Mouse (Mus musculus): ENCODE data around the gene Foxe1. TPM values are rescaled to one million over a fixed set of nuclear protein-coding genes. Genes with fewer than 3 reads are reported as not detected.

The Foxe1 gene
- polyA plus RNA-seq, 1 experiment from 2014 or later, result not detected

GRCm38 (mm10) chr4:46345056-46345772 lies 1.8 kb downstream of the Foxe1 start:
- no peaks in the 10 kb centered on the region; the same call in 1 of the 2 replicates for H3K9me3 ChIP-seq (ENCODE audit: control insufficient read depth, low read length)
- ATAC-seq (ENCODE audit: low FRiP score), result no peak
- H3K9ac ChIP-seq (ENCODE audit: low read length), result no peak overlapping the region
- H3K27me3 ChIP-seq (ENCODE audit: control insufficient read depth, insufficient read depth, low read length), result peaks cover 99% of the 10 kb centered on the region
- WGBS, result 3% methylated on average over 67 of the region's 67 CpGs
- H3K4me1 ChIP-seq (ENCODE audit: control insufficient read depth, insufficient read depth, low read length), result peaks cover 5% of the 10 kb centered on the region
- no peaks in the 10 kb centered on the region for H3K36me3 ChIP-seq (ENCODE audit: control insufficient read depth, insufficient read depth, low read length)
- no peak overlapping the region for H3K27ac ChIP-seq (ENCODE audit: low read depth, low read length)
- peak overlapping the region; percentile 31; the same call in 1 of the 2 replicates for H3K4me2 ChIP-seq
- peak overlapping the region; percentile 31; the same call in 1 of the 2 replicates for H3K4me3 ChIP-seq (ENCODE audit: low read depth, low read length)
- DNase-seq (ENCODE audit: low spot score, missing footprints), result peak; percentile 96

GRCm38 (mm10) chr4:46345773-46346100 lies 2.3 kb downstream of the Foxe1 start:
- ATAC-seq (ENCODE audit: low FRiP score) (no peak), DNase-seq (ENCODE audit: low spot score, missing footprints) (peak; percentile 95)
- H3K4me3 ChIP-seq (ENCODE audit: low read depth, low read length), result no peak overlapping the region
- no peak overlapping the region for H3K27ac ChIP-seq (ENCODE audit: low read depth, low read length)
- H3K36me3 ChIP-seq (ENCODE audit: control insufficient read depth, insufficient read depth, low read length), result no peaks in the 10 kb centered on the region
- 18% methylated on average over 3 of the region's 3 CpGs for WGBS
- no peak overlapping the region for H3K4me2 ChIP-seq
- peaks cover 99% of the 10 kb centered on the region for H3K27me3 ChIP-seq (ENCODE audit: control insufficient read depth, insufficient read depth, low read length)
- peaks cover 5% of the 10 kb centered on the region for H3K4me1 ChIP-seq (ENCODE audit: control insufficient read depth, insufficient read depth, low read length)
- H3K9me3 ChIP-seq (ENCODE audit: control insufficient read depth, low read length), result no peaks in the 10 kb centered on the region; the same call in 1 of the 2 replicates
- H3K9ac ChIP-seq (ENCODE audit: low read length), result no peak overlapping the region

- no peak overlapping the region for H3K4me2 ChIP-seq
Observed at GRCm38 (mm10) chr4:46346221-46346620, 2.8 kb downstream of the Foxe1 start.

GRCm38 (mm10) chr4:46347141-46347540 lies 3.7 kb downstream of the Foxe1 start:
- ATAC-seq (ENCODE audit: low FRiP score) (no peak), DNase-seq (ENCODE audit: low spot score, missing footprints) (peak; percentile 93)
- Histone ChIP-seq H3K36me3 (ENCODE audit: control insufficient read depth, insufficient read depth, low read length) (no peaks in the 10 kb centered on the region), H3K27me3 (ENCODE audit: control insufficient read depth, insufficient read depth, low read length) (peaks cover 96% of the 10 kb centered on the region), H3K9ac (ENCODE audit: low read length) (no peak overlapping the region), H3K9me3 (ENCODE audit: control insufficient read depth, low read length) (no peaks in the 10 kb centered on the region; the same call in 1 of the 2 replicates), H3K4me3 (ENCODE audit: low read depth, low read length) (no peak overlapping the region), H3K4me2 (no peak overlapping the region), H3K27ac (ENCODE audit: low read depth, low read length) (no peak overlapping the region), H3K4me1 (ENCODE audit: control insufficient read depth, insufficient read depth, low read length) (peaks cover 5% of the 10 kb centered on the region)
- 6% methylated on average over 4 of the region's 4 CpGs for WGBS

More at GRCm38 (mm10) chr4:46346221-46346620, 2.8 kb downstream of the Foxe1 start:
- Histone ChIP-seq H3K9ac (ENCODE audit: low read length) (no peak overlapping the region), H3K36me3 (ENCODE audit: control insufficient read depth, insufficient read depth, low read length) (no peaks in the 10 kb centered on the region), H3K27ac (ENCODE audit: low read depth, low read length) (no peak overlapping the region), H3K9me3 (ENCODE audit: control insufficient read depth, low read length) (no peaks in the 10 kb centered on the region; the same call in 1 of the 2 replicates), H3K27me3 (ENCODE audit: control insufficient read depth, insufficient read depth, low read length) (peaks cover 98% of the 10 kb centered on the region), H3K4me3 (ENCODE audit: low read depth, low read length) (no peak overlapping the region), H3K4me1 (ENCODE audit: control insufficient read depth, insufficient read depth, low read length) (peaks cover 5% of the 10 kb centered on the region)
- ATAC-seq (ENCODE audit: low FRiP score) (no peak), DNase-seq (ENCODE audit: low spot score, missing footprints) (peak; percentile 90)
- WGBS, result 23% methylated on average over 6 of the region's 6 CpGs

- no peaks in the 10 kb centered on the region; the same call in 1 of the 2 replicates for H3K9me3 ChIP-seq (ENCODE audit: control insufficient read depth, low read length)
- H3K27me3 ChIP-seq (ENCODE audit: control insufficient read depth, insufficient read depth, low read length), result peaks cover 91% of the 10 kb centered on the region
- no peak overlapping the region for H3K9ac ChIP-seq (ENCODE audit: low read length)
- ATAC-seq (ENCODE audit: low FRiP score), result no peak
- peak; percentile 96 for DNase-seq (ENCODE audit: low spot score, missing footprints)
- no peaks in the 10 kb centered on the region for H3K36me3 ChIP-seq (ENCODE audit: control insufficient read depth, insufficient read depth, low read length)
- H3K4me1 ChIP-seq (ENCODE audit: control insufficient read depth, insufficient read depth, low read length), result peaks cover 11% of the 10 kb centered on the region
- no peak overlapping the region for H3K4me2 ChIP-seq
- H3K27ac ChIP-seq (ENCODE audit: low read depth, low read length), result no peak overlapping the region
- WGBS, result 2% methylated on average over 41 of the region's 41 CpGs
- no peak overlapping the region for H3K4me3 ChIP-seq (ENCODE audit: low read depth, low read length)
Observed at GRCm38 (mm10) chr4:46347580-46348515, 4.4 kb downstream of the Foxe1 start.

- no peak overlapping the region for H3K4me2 ChIP-seq
- no peaks in the 10 kb centered on the region for H3K36me3 ChIP-seq (ENCODE audit: control insufficient read depth, insufficient read depth, low read length)
- ATAC-seq (ENCODE audit: low FRiP score), result no peak
- H3K9me3 ChIP-seq (ENCODE audit: control insufficient read depth, low read length), result no peaks in the 10 kb centered on the region; the same call in 1 of the 2 replicates
- DNase-seq (ENCODE audit: low spot score, missing footprints), result peak; percentile 92
- no peak overlapping the region for H3K9ac ChIP-seq (ENCODE audit: low read length)
- peaks cover 83% of the 10 kb centered on the region for H3K27me3 ChIP-seq (ENCODE audit: control insufficient read depth, insufficient read depth, low read length)
- H3K4me3 ChIP-seq (ENCODE audit: low read depth, low read length), result no peak overlapping the region
- H3K27ac ChIP-seq (ENCODE audit: low read depth, low read length), result no peak overlapping the region
- 24% methylated on average over 9 of the region's 9 CpGs for WGBS
- peaks cover 10% of the 10 kb centered on the region for H3K4me1 ChIP-seq (ENCODE audit: control insufficient read depth, insufficient read depth, low read length)
Observed at GRCm38 (mm10) chr4:46348897-46349296, 5.5 kb downstream of the Foxe1 start.

- WGBS, result 38% methylated on average over 5 of the region's 5 CpGs
Observed at GRCm38 (mm10) chr4:46349530-46349929, 6.1 kb downstream of the Foxe1 start.

GRCm38 (mm10) chr4:46353045-46353444 lies 9.6 kb downstream of the Foxe1 start:
- Histone ChIP-seq H3K4me3 (ENCODE audit: low read depth, low read length) (no peak overlapping the region), H3K4me2 (no peak overlapping the region), H3K27ac (ENCODE audit: low read depth, low read length) (no peak overlapping the region), H3K9ac (ENCODE audit: low read length) (no peak overlapping the region), H3K36me3 (ENCODE audit: control insufficient read depth, insufficient read depth, low read length) (no peaks in the 10 kb centered on the region), H3K4me1 (ENCODE audit: control insufficient read depth, insufficient read depth, low read length) (0 out of 2 replicates have a peak, but pooled peaks cover 5% of the 10 kb centered on the region), H3K27me3 (ENCODE audit: control insufficient read depth, insufficient read depth, low read length) (peaks cover 43% of the 10 kb centered on the region), H3K9me3 (ENCODE audit: control insufficient read depth, low read length) (no peaks in the 10 kb centered on the region)
- no peak for ATAC-seq (ENCODE audit: low FRiP score)
- DNase-seq (ENCODE audit: low spot score, missing footprints), result no peak
- WGBS, result 4% methylated on average over 10 of the region's 10 CpGs

More at GRCm38 (mm10) chr4:46349530-46349929, 6.1 kb downstream of the Foxe1 start:
- H3K27me3 ChIP-seq (ENCODE audit: control insufficient read depth, insufficient read depth, low read length), result peaks cover 77% of the 10 kb centered on the region
- H3K9ac ChIP-seq (ENCODE audit: low read length), result no peak overlapping the region
- no peaks in the 10 kb centered on the region for H3K36me3 ChIP-seq (ENCODE audit: control insufficient read depth, insufficient read depth, low read length)
- H3K4me2 ChIP-seq, result no peak overlapping the region
- DNase-seq (ENCODE audit: low spot score, missing footprints) (peak; percentile 82), ATAC-seq (ENCODE audit: low FRiP score) (no peak)
- 0 out of 2 replicates have a peak, but pooled peaks cover 5% of the 10 kb centered on the region for H3K4me1 ChIP-seq (ENCODE audit: control insufficient read depth, insufficient read depth, low read length)
- H3K27ac ChIP-seq (ENCODE audit: low read depth, low read length), result no peak overlapping the region
- no peak overlapping the region for H3K4me3 ChIP-seq (ENCODE audit: low read depth, low read length)
- no peaks in the 10 kb centered on the region; the same call in 1 of the 2 replicates for H3K9me3 ChIP-seq (ENCODE audit: control insufficient read depth, low read length)

Data from midbrain, embryonic 11.5 days (tissue).